Mouse (Mus musculus) thymus, adult 2 months (tissue): ENCODE measurements around the gene Uqcc2.

ENCODE experiments used
- CTCF ChIP-seq: fragments of 200-500 bp; IDR thresholded peaks from 2 replicates; pipeline ENCODE4 v1.5.1; 2012; ENCODE audit warnings: mild to moderate bottlenecking, control low read depth, low read length, moderate library complexity, borderline replicate concordance; ENCODE audit not compliant: control insufficient read depth, poor library complexity, insufficient read depth; ENCODE audit errors: extremely low read depth
- POLR2A ChIP-seq: fragments of 200-500 bp; IDR thresholded peaks from 2 replicates; pipeline ENCODE4 v1.6.1; 2012; ENCODE audit warnings: mild to moderate bottlenecking, low read length, control low read depth, moderate library complexity; ENCODE audit not compliant: control insufficient read depth, poor library complexity, insufficient read depth; ENCODE audit errors: extremely low read depth

DNA sequence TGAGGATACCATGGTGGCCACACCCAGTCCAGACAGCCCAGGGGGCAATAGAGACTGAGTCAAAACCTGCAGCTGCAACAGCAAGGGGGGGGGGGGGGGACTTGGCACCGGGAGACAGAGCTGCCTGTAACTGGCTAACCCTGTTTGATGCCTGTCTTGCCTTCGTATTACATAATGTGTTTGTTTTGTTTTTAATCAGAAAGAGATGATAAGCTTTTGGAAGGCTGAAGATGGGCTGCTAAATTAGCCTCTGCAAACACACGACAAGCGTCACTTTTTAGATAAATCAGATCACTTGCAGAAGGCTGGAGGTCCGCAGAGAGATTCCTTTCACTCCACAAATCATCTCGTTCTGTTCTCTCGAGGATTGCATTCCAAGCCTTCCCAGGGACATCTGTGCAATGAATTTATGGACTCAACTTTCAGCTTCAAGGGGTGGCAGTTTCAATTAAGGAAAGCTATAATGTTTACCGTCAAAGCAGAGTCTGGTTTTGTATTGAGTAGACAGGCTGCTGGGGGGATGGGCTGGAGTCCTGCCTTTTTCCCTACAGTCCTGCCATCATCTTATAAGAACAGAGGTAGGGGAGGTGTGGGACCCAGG is 12.7 kb upstream of the Uqcc2 start:
- no peak for TF ChIP-seq POLR2A
- no peak for TF ChIP-seq CTCF
